Mouse (Mus musculus) limb, embryonic 14.5 days (tissue): ENCODE measurements around the gene Thbs1. TPM values are rescaled to one million over a fixed set of nuclear protein-coding genes. Genes with fewer than 3 reads are reported as not detected.

ENCODE experiments used
- ATAC-seq: fragments of 200-750 bp; cut with Nextera tagmentation; 2 replicates; pipeline ENCODE4 v1.8.0; 2017; ENCODE audit warnings: low read depth, moderate number of reproducible peaks, moderate TSS enrichment; ENCODE audit not compliant: low FRiP score
- DNase-seq: peaks from one replicate; pipeline ENCODE4 v3.0.0-alpha.2; 2015; ENCODE audit warnings: low spot score
- H3K27ac ChIP-seq: fragments of 300-500 bp; sonication (generic); replicated peaks from 2 replicates; pipeline ENCODE4 v1.5.1; 2014; ENCODE audit warnings: low read depth, mild to moderate bottlenecking, low read length, moderate library complexity, mixed read lengths
- H3K27me3 ChIP-seq: fragments of 300-500 bp; sonication (generic); 2 replicates; pipeline ENCODE4 v1.6.1; 2014; ENCODE audit warnings: low read length, mixed read lengths; ENCODE audit not compliant: control insufficient read depth, insufficient read depth
- H3K36me3 ChIP-seq: fragments of 300-500 bp; sonication (generic); 2 replicates; pipeline ENCODE4 v1.6.1; 2014; ENCODE audit warnings: mild to moderate bottlenecking, low read length, moderate library complexity, mixed read lengths; ENCODE audit not compliant: control insufficient read depth, insufficient read depth
- H3K4me1 ChIP-seq: fragments of 300-500 bp; sonication (generic); 2 replicates; pipeline ENCODE4 v1.6.1; 2014; ENCODE audit warnings: antibody characterized with exemption, low read length, mixed read lengths; ENCODE audit not compliant: control insufficient read depth, insufficient read depth
- H3K4me2 ChIP-seq: fragments of 300-500 bp; sonication (generic); replicated peaks from 2 replicates; pipeline ENCODE4 v1.6.1; 2014; ENCODE audit warnings: low read depth, mild to moderate bottlenecking, low read length, moderate library complexity; ENCODE audit not compliant: severe bottlenecking
- H3K4me3 ChIP-seq: fragments of 300-500 bp; sonication (generic); replicated peaks from 2 replicates; pipeline ENCODE4 v1.5.1; 2014; ENCODE audit warnings: low read length
- H3K9ac ChIP-seq: fragments of 300-500 bp; sonication (generic); 2 replicates; pipeline ENCODE4 v1.6.1; 2014; ENCODE audit warnings: mild to moderate bottlenecking, low read depth, low read length, moderate library complexity; ENCODE audit not compliant: severe bottlenecking
- H3K9me3 ChIP-seq: fragments of 300-500 bp; sonication (generic); 2 replicates; pipeline ENCODE4 v1.6.1; 2016; ENCODE audit warnings: low read length; ENCODE audit not compliant: control insufficient read depth
- POLR2A ChIP-seq: fragments of 200-500 bp; IDR thresholded peaks from 2 replicates; pipeline ENCODE4 v1.8.0; 2012; ENCODE audit warnings: inconsistent platforms, mild to moderate bottlenecking, moderate library complexity, borderline replicate concordance; ENCODE audit not compliant: insufficient read depth, insufficient read length; ENCODE audit errors: extremely low read depth
- WGBS: fragments of 180-500 bp; shearing (Covaris S2); extraction: QIAGEN DNeasy Blood & Tissue Kit; methylation state at CpG from one replicate; pipeline ENCODE4 v1.1.7; 2014; 5-methylcytosine and 5-hydroxymethylcytosine counted together
- polyA plus RNA-seq, 2 experiments: library from polyadenylated mRNA; depleted of rRNA in 1 of 2; stranded (reverse) in 1 of 2; unstranded in 1 of 2; fragments of >200 nt; fragmentation: Nextera tagmentation in 1 of 2; extraction: Ambion mirVana in 1 of 2; gene quantifications; 2 replicates each; pipeline versions ENCODE4 v1.2.1 to v1.2.3; 2012 to 2014

Gene Thbs1
- polyA plus RNA-seq, 2 experiments: 86.2 to 99.4 TPM

DNA sequence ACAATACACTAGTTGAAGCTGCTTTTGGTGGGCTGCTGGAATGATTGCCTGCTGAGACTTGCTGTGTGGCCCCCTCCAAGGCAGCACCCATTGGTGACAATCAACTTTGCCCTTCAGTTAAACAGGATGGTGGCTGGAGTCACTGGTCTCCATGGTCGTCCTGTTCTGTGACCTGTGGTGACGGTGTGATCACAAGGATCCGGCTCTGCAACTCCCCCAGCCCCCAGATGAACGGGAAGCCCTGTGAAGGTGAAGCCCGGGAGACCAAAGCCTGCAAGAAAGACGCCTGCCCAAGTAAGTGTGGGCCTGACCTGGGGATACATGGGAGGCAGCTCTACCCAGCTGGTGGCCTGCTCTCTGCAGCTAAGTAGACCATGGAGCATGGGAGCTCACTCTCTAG is 6.4 kb downstream of the Thbs1 start:
- DNase-seq (no peak), ATAC-seq (no peak)
- H3K4me2 ChIP-seq: no peak overlapping the region
- peaks cover 15% of the 10 kb centered on the region for H3K4me1 ChIP-seq
- no peak overlapping the region for H3K9ac ChIP-seq
- 71% methylated on average over 6 of the region's 6 CpGs for WGBS
- H3K4me3 ChIP-seq: no peak overlapping the region
- H3K36me3 ChIP-seq: peaks cover 92% of the 10 kb centered on the region
- H3K9me3 ChIP-seq: no peaks in the 10 kb centered on the region
- H3K27ac ChIP-seq: no peak overlapping the region
- no peak for TF ChIP-seq POLR2A
- H3K27me3 ChIP-seq: no peaks in the 10 kb centered on the region

DNA sequence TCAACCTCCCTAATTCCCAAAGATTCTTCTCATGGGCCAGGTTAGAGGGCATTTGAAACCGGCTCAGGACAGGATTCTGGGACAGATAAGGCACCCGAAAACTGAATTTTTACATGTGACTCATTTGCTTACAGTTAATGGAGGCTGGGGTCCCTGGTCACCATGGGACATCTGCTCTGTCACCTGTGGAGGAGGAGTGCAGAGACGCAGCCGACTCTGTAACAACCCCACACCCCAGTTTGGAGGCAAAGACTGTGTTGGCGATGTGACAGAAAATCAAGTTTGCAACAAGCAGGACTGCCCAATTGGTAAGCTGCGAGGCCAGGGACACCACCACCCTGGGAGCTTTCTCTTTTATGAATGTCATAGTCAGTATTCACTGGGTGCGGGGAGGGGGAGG is 6.8 kb downstream of the Thbs1 start:
- no peaks in the 10 kb centered on the region for H3K9me3 ChIP-seq
- TF ChIP-seq POLR2A: no peak
- H3K4me3 ChIP-seq: no peak overlapping the region
- H3K36me3 ChIP-seq: peaks cover 92% of the 10 kb centered on the region
- DNase-seq (no peak), ATAC-seq (no peak)
- no peaks in the 10 kb centered on the region for H3K27me3 ChIP-seq
- H3K4me1 ChIP-seq: peaks cover 15% of the 10 kb centered on the region
- H3K4me2 ChIP-seq: no peak overlapping the region
- H3K9ac ChIP-seq: no peak overlapping the region
- no peak overlapping the region for H3K27ac ChIP-seq
- 86% methylated on average over 7 of the region's 7 CpGs for WGBS

DNA sequence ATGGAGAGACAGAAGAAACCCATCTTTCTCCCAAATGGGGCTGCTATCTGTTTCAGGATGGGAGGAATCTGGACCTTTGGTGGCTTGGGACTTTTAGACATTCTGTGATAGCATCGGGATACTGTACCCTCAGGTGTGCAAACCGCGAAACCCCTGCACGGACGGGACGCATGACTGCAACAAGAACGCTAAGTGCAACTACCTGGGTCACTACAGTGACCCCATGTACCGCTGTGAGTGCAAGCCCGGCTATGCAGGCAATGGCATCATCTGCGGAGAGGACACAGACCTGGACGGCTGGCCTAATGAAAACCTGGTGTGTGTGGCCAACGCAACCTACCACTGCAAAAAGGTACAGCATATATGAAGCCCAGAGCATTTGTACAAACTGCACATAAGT is 8.0 kb downstream of the Thbs1 start:
- no peak overlapping the region for H3K4me3 ChIP-seq
- H3K4me2 ChIP-seq: no peak overlapping the region
- ATAC-seq (no peak), DNase-seq (no peak)
- no peak overlapping the region for H3K27ac ChIP-seq
- no peaks in the 10 kb centered on the region for H3K27me3 ChIP-seq
- H3K4me1 ChIP-seq: peaks cover 13% of the 10 kb centered on the region
- no peaks in the 10 kb centered on the region for H3K9me3 ChIP-seq
- H3K36me3 ChIP-seq: peaks cover 99% of the 10 kb centered on the region
- H3K9ac ChIP-seq: no peak overlapping the region
- WGBS: 93% methylated on average over 12 of the region's 12 CpGs
- no peak for TF ChIP-seq POLR2A

DNA sequence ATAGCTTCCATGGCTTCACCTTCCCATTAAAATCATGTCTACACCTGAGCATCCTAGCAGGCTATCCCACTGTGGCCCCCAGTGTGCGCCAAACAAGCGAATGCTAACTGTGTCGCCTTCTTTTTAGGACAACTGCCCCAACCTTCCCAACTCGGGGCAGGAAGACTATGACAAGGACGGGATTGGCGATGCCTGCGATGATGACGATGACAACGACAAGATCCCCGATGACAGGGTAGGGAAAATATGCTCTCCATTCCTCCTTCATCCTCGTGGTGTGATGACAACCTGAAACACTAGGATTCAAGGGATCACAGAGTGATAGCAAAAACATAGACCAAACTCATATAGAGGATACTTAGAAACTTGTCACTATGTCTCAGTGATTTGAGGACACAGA is 8.4 kb downstream of the Thbs1 start:
- TF ChIP-seq POLR2A: no peak
- Histone ChIP-seq H3K9ac (no peak overlapping the region), H3K4me2 (no peak overlapping the region), H3K4me1 (peaks cover 9% of the 10 kb centered on the region), H3K27me3 (no peaks in the 10 kb centered on the region), H3K27ac (no peak overlapping the region), H3K4me3 (no peak overlapping the region), H3K36me3 (peaks cover 100% of the 10 kb centered on the region), H3K9me3 (no peaks in the 10 kb centered on the region)
- WGBS: 94% methylated on average over 11 of the region's 11 CpGs
- DNase-seq: no peak
- ATAC-seq: no peak

DNA sequence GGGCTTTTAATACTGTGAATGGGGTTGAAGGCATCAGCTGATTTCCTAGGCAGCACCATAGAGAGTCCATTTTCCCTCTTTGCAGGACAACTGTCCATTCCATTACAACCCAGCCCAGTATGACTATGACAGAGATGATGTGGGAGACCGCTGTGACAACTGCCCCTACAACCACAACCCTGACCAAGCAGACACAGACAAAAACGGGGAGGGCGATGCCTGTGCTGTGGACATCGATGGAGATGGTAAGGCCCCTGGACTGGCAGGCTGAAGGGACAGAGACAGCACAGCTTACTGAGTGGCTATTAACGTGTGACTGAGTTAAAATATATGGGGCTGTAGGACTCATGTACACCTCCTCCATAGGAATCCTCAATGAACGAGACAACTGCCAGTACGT is 9.1 kb downstream of the Thbs1 start:
- ATAC-seq (no peak), DNase-seq (no peak)
- H3K36me3 ChIP-seq: peaks cover 100% of the 10 kb centered on the region
- WGBS: 90% methylated on average over 7 of the region's 7 CpGs
- no peak overlapping the region for H3K4me3 ChIP-seq
- H3K4me1 ChIP-seq: peaks cover 3% of the 10 kb centered on the region; the same call in 1 of the 2 replicates
- no peak for TF ChIP-seq POLR2A
- H3K27ac ChIP-seq: no peak overlapping the region
- no peak overlapping the region for H3K9ac ChIP-seq
- no peak overlapping the region for H3K4me2 ChIP-seq
- no peaks in the 10 kb centered on the region for H3K9me3 ChIP-seq
- H3K27me3 ChIP-seq: no peaks in the 10 kb centered on the region

DNA sequence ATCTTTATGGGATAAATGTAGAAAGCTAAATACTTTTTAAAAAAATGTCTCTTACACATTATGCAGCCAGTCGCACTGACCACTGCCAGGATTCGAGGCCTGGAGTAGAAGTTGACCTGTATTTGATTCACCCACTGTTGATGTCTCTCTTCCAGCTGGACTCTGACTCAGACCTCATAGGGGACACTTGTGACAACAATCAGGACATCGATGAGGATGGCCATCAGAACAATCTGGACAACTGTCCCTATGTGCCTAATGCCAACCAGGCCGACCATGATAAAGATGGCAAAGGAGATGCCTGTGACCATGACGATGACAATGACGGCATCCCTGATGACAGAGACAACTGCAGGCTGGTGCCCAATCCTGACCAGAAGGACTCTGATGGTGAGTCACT is 10.6 kb downstream of the Thbs1 start:
- no peak for TF ChIP-seq POLR2A
- H3K27me3 ChIP-seq: no peaks in the 10 kb centered on the region
- no peak overlapping the region for H3K4me3 ChIP-seq
- no peak overlapping the region for H3K4me2 ChIP-seq
- H3K9me3 ChIP-seq: no peaks in the 10 kb centered on the region
- H3K4me1 ChIP-seq: no peaks in the 10 kb centered on the region
- no peak overlapping the region for H3K27ac ChIP-seq
- no peak overlapping the region for H3K9ac ChIP-seq
- WGBS: 94% methylated on average over 6 of the region's 6 CpGs
- H3K36me3 ChIP-seq: peaks cover 89% of the 10 kb centered on the region
- ATAC-seq (no peak), DNase-seq (no peak)
